Mouse (Mus musculus) T-helper 17 cell (primary cell): ENCODE results near the gene Nup88.

Experiments used
- in situ Hi-C, 2 experiments: fragments of 300-600 bp; cut with MboI, MseI; formaldehyde crosslinking; loops; 1 replicate in 1 of 2; 2 replicates in 1 of 2; pipeline ENCODE4 v1.15.1; 2025; ENCODE audit warnings: high pct_unique_total_duplicates in 2 of 2

The Nup88 gene

GRCm38 (mm10) chr11:70969821-70970559 lies at the start of gene Nup88, which contains the start of gene Rpain:
Gene Nup88 (minus strand): TSS chr11:70969973.
Gene Rpain (plus strand): TSS chr11:70970213.
- in situ Hi-C loops = loop anchor here in 1 of 2 experiments (10.0 kb wide), 1 partner anchor 1055 kb away; the partner anchor contains the start of gene Gps2

GRCm38 (mm10) chr11:71018416-71019200 lies 48.8 kb upstream of the Nup88 start:
- in situ Hi-C loops = loop anchor here in 1 of 2 experiments (25.0 kb wide), 2 partner anchors 1194 to 1419 kb away; partner anchors contain the start of genes 4933427D14Rik, Ggt6, Gm43951 and Med31

- in situ Hi-C loops = loop anchor here in 1 of 2 experiments (25.0 kb wide), 2 partner anchors 1195 to 1420 kb away; partner anchors contain the start of genes 4933427D14Rik, Ggt6, Gm43951 and Med31
Observed at GRCm38 (mm10) chr11:71017051-71017450, 47.3 kb upstream of the Nup88 start.

DNA sequence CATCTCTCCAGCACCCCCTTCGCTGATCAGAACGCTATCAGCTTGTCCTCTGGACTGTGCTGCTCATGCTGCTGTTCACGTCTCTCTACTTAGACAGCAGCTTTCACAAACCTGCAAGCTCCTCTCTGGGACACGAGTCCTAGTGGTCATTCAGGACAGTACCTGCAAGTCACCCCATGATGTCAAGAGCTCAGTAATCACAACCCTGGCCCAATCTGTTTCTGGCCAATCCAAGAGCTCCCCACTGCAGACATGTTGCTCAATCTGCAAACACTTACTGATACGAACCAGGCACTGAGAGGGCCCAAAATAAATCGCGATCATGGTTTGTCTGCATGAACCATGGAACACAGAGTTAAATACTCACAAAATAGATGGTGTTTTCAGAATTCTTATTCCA lies 43.0 kb upstream of the Nup88 start:
- in situ Hi-C loops = loop anchor here in 1 of 2 experiments (25.0 kb wide), 2 partner anchors 1200 to 1425 kb away; partner anchors contain the start of genes 4933427D14Rik, Ggt6, Gm43951 and Med31

- in situ Hi-C loops = loop anchor here (5.0 to 25.0 kb wide), 3 partner anchors 1204 to 1429 kb away; partner anchors contain the start of genes Med31 (in 2 of the 2), 4933427D14Rik (in 1 of the 2), Ggt6 (in 1 of the 2) and Gm43951 (in 1 of the 2)
Observed at GRCm38 (mm10) chr11:71008321-71008720, 38.5 kb upstream of the Nup88 start.

- in situ Hi-C loops = loop anchor here (5.0 to 25.0 kb wide), 3 partner anchors 1204 to 1429 kb away; partner anchors contain the start of genes Med31 (in 2 of the 2), 4933427D14Rik (in 1 of the 2), Ggt6 (in 1 of the 2) and Gm43951 (in 1 of the 2)
Observed at GRCm38 (mm10) chr11:71007831-71008230, 38.1 kb upstream of the Nup88 start.

- in situ Hi-C loops = loop anchor here (5.0 to 25.0 kb wide), 3 partner anchors 1205 to 1430 kb away; partner anchors contain the start of genes Med31 (in 2 of the 2), 4933427D14Rik (in 1 of the 2), Ggt6 (in 1 of the 2) and Gm43951 (in 1 of the 2)
Observed at GRCm38 (mm10) chr11:71007026-71007425, 37.3 kb upstream of the Nup88 start.

DNA sequence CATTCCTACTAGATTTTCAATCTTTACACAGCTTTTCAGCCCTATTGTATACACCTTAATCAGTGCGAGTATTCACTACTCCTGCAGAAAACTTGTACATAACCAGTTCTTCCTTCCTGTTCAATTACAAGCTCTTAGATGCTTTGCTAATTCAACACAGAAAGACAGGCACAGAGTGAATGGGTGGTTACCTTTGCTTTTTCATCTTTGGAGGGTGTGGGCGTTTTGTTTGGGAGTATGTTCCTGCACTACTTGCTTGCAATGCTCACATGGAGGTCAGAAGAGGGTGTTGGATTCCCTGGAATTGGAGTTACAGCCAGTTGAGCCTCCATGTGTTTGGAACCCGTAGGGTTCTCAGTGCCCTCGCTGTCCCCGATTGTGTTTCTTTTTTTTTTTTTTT lies 35.3 kb upstream of the Nup88 start:
- in situ Hi-C loops = loop anchor here (5.0 to 25.0 kb wide), 3 partner anchors 1207 to 1432 kb away; partner anchors contain the start of genes Med31 (in 2 of the 2), 4933427D14Rik (in 1 of the 2), Ggt6 (in 1 of the 2) and Gm43951 (in 1 of the 2)

DNA sequence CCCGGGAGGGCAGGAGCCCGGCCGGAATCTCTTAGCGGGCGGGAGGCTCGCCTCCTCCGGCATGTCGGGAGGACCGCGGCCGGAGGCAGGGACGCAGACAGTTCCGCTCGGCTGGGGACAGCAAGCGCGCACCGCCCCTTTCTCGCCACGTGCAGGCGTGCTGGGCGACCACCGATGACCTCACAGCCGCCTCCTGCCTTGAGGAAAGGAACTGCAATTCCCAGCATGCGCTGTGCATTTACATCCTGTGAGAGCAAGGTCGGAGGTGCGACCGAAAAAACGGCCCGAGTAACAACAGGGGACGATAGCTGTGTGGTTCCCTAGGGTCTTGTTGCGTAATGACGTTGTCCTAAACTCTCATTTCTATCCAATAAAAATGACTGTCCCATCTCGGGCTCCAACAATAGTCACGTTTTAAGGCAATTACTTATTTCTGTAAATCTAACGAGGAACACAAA lies 34.6 kb upstream of the Nup88 start, which contains the start of gene Dhx33:
Gene Dhx33, minus strand, starts transcription at position 122 of the 458 bp plus-strand sequence.
- in situ Hi-C loops = loop anchor here in 1 of 2 experiments (25.0 kb wide), 2 partner anchors 1208 to 1433 kb away; partner anchors contain the start of genes 4933427D14Rik, Ggt6, Gm43951 and Med31

- in situ Hi-C loops = loop anchor here in 1 of 2 experiments (25.0 kb wide), 2 partner anchors 1209 to 1434 kb away; partner anchors contain the start of genes 4933427D14Rik, Ggt6, Gm43951 and Med31
Observed at GRCm38 (mm10) chr11:71003611-71004315, 34.0 kb upstream of the Nup88 start.

- in situ Hi-C loops = loop anchor here in 1 of 2 experiments (25.0 kb wide), 2 partner anchors 1211 to 1436 kb away; partner anchors contain the start of genes 4933427D14Rik, Ggt6, Gm43951 and Med31
Observed at GRCm38 (mm10) chr11:71001167-71001566, 31.4 kb upstream of the Nup88 start.

- in situ Hi-C loops = loop anchor here in 1 of 2 experiments (25.0 kb wide), 1 partner anchor 1345 kb away; the partner anchor contains the start of gene Fxr2
Observed at GRCm38 (mm10) chr11:70982557-70983228, 12.9 kb upstream of the Nup88 start, which contains the start of gene C1qbp. Gene C1qbp (minus strand): TSS chr11:70983026.

DNA sequence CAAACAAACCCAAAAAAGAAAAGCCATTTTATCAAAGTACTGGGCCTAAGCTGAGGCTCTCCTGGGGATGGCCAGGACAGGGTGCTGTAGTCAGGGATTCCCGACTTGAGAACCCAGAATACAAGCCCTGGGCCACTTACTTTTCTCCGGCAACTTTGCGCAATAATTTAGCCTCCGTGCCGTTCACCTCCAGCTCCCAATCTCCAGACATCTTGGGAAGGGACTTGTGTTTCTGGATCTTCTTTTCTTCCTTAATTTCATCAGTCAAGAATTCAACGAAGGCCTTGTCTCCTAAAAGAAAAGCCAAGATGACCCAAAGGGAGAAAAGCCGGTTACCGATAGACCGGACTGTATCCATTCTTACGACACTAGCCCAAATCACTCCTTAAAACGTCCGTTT lies 12.3 kb upstream of the Nup88 start:
- in situ Hi-C loops = loop anchor here in 1 of 2 experiments (25.0 kb wide), 1 partner anchor 1345 kb away; the partner anchor contains the start of gene Fxr2

- in situ Hi-C loops = loop anchor here in 1 of 2 experiments (25.0 kb wide), 1 partner anchor 1344 kb away; the partner anchor contains the start of gene Fxr2
Observed at GRCm38 (mm10) chr11:70980751-70981510, 11.2 kb upstream of the Nup88 start.

DNA sequence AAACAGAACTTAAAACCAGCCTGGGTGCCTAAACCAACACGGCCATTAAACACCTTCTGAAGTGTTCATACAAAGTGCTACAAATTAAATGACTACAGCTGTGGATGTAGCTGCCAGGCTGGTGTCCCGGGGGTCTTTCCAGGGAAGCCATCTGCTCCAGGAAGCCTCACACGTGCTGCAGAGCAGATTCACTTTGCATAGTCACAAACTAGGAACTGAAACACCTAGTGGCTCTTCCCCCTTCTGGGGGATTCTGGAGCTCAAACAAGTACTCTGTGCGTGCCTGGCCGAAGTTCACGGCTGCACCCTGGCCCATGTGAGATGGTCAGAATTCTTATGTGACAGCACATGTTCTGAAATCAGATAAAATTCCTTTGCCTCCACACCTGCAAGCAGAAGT lies 10.5 kb upstream of the Nup88 start:
- in situ Hi-C loops = loop anchor here in 1 of 2 experiments (25.0 kb wide), 1 partner anchor 1343 kb away; the partner anchor contains the start of gene Fxr2

- in situ Hi-C loops = loop anchor here in 1 of 2 experiments (10.0 to 25.0 kb wide), 2 partner anchors 1062 to 1340 kb away; partner anchors contain the start of genes Fxr2 and Gps2
Observed at GRCm38 (mm10) chr11:70977293-70977692, 7.5 kb upstream of the Nup88 start.

GRCm38 (mm10) chr11:70975193-70975592 lies 5.4 kb upstream of the Nup88 start:
- in situ Hi-C loops = loop anchor here in 1 of 2 experiments (10.0 to 25.0 kb wide), 2 partner anchors 1060 to 1338 kb away; partner anchors contain the start of genes Fxr2 and Gps2

DNA sequence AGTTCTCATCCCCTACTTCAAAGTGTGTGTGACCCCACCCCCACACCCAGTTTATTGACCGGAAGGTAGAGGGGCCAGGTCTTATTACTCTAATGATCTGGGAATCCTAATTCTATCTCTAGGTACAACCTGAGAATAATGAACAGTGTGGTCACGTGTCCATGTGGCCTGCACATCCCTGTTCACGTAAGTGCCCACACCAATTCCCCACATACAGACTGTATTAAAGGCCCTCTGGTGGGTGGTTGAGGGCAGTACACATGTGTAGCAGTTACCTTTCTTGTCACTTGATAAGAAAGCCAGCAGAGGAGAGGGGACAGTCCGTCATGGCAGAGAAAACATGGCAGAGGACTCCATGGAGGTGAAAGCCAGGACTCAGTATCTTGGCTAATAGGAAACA lies 4.2 kb upstream of the Nup88 start:
- in situ Hi-C loops = loop anchor here in 1 of 2 experiments (10.0 kb wide), 1 partner anchor 1059 kb away; the partner anchor contains the start of gene Gps2
